Mouse (Mus musculus) cerebellum, postnatal 36 days (tissue): ENCODE data around the gene Vmn2r30.
A peak's percentile ranks its signal among the peaks of the same experiment; 100 is the strongest.
"Not testable (repeated sequence)": the region's sequence is repeated elsewhere in the genome, so short reads cannot be mapped to it uniquely, and the experiment has no call there.

Source experiments
- DNase-seq, 2 experiments: peaks; one replicate each; pipeline ENCODE4 v3.0.0; 2021 to 2022; ENCODE audit warnings: mixed read lengths in 2 of 2

The Vmn2r30 gene

GRCm38 (mm10) chr7:7337509-7337908 lies at the start of gene Vmn2r30:
Gene Vmn2r30, minus strand, starts transcription at chr7:7337609.
- not testable (repeated sequence) for DNase-seq

GRCm38 (mm10) chr7:7374431-7374830 lies 37.0 kb upstream of the Vmn2r30 start, which contains the start of gene Gm45783:
Gene Gm45783, minus strand, starts transcription at chr7:7374573.
- not testable (repeated sequence) for DNase-seq

- DNase-seq: peak; percentile 48 to 66
These were observed 41.8 kb downstream of the Vmn2r30 start for GRCm38 (mm10) chr7:7295595-7295994.

GRCm38 (mm10) chr7:7281383-7281782 lies 56.0 kb downstream of the Vmn2r30 start:
- no peak for DNase-seq

GRCm38 (mm10) chr7:7277966-7278567 lies 59.3 kb downstream of the Vmn2r30 start, which contains the start of gene Gm45844:
Gene Gm45844, minus strand, starts transcription at chr7:7278289.
- DNase-seq: peak; percentile 91

GRCm38 (mm10) chr7:7277556-7277955 lies 59.9 kb downstream of the Vmn2r30 start:
- not testable (repeated sequence) for DNase-seq
